Mouse (Mus musculus) CH12.LX (cell line): Measurements from ENCODE around the gene Cd93. TPM values are rescaled to one million over a fixed set of nuclear protein-coding genes. Genes with fewer than 3 reads are reported as not detected.

Experiments
- DNase-seq: peaks from one replicate; pipeline ENCODE4 v3.0.0-alpha.2; 2013; ENCODE audit errors: extremely low read depth
- H3K27ac ChIP-seq: 2 replicates; pipeline ENCODE4 v1.5.1; 2012; ENCODE audit warnings: low read depth, mild to moderate bottlenecking, control low read depth, moderate library complexity; ENCODE audit not compliant: insufficient read depth
- H3K27me3 ChIP-seq: replicated peaks from 2 replicates; pipeline ENCODE3; 2012; ENCODE audit warnings: inconsistent platforms
- H3K36me3 ChIP-seq, 2 experiments: replicated peaks in 1 of 2; 2 replicates each; pipeline versions ENCODE3 to v1.6.1; 2012; ENCODE audit warnings: inconsistent platforms in 1 of 2, low read length in 1 of 2, mild to moderate bottlenecking in 1 of 2, mixed read lengths in 1 of 2, moderate library complexity in 1 of 2; ENCODE audit not compliant: control insufficient read depth in 1 of 2, insufficient read depth in 1 of 2
- H3K4me1 ChIP-seq, 2 experiments: 2 replicates each; pipeline ENCODE4 v1.6.1; 2012; ENCODE audit warnings: inconsistent platforms in 1 of 2, moderate library complexity in 1 of 2; ENCODE audit not compliant: insufficient read depth in 2 of 2, control insufficient read depth in 1 of 2
- H3K4me2 ChIP-seq: 2 replicates; pipeline ENCODE4 v1.6.1; 2012; ENCODE audit warnings: low read depth, mild to moderate bottlenecking, control low read depth; ENCODE audit not compliant: poor library complexity, insufficient read depth, severe bottlenecking
- H3K4me3 ChIP-seq, 3 experiments: fragments of 150-350 bp in 1 of 3; sonication (generic) in 1 of 3; replicated peaks in 1 of 3; 2 replicates each; pipeline versions ENCODE3 to v1.5.1; 2011 to 2012; ENCODE audit warnings: low read depth in 2 of 3, low read length in 2 of 3, mild to moderate bottlenecking in 2 of 3, moderate library complexity in 2 of 3, control low read depth in 1 of 3, improper control_type of control experiment in 1 of 3, inconsistent platforms in 1 of 3, mixed read lengths in 1 of 3; ENCODE audit not compliant: poor library complexity in 1 of 3
- H3K79me2 ChIP-seq: replicated peaks from 2 replicates; pipeline ENCODE4 v1.6.1; 2012; ENCODE audit warnings: mild to moderate bottlenecking, moderate library complexity; ENCODE audit not compliant: control insufficient read depth, poor library complexity, insufficient read depth, severe bottlenecking; ENCODE audit errors: extremely low read depth
- H3K9ac ChIP-seq: 2 replicates; pipeline ENCODE4 v1.6.1; 2012; ENCODE audit warnings: low read depth, mild to moderate bottlenecking, control low read depth, moderate library complexity; ENCODE audit not compliant: insufficient read depth
- H3K9me3 ChIP-seq: replicated peaks from 2 replicates; pipeline ENCODE3; 2012; ENCODE audit warnings: low read length, inconsistent platforms, mixed read lengths
- CHD1 ChIP-seq: IDR thresholded peaks from 2 replicates; pipeline ENCODE4 v1.6.1; 2012; ENCODE audit warnings: low read depth, low read length, improper control_type of control experiment, inconsistent platforms
- CHD2 ChIP-seq: IDR thresholded peaks from 2 replicates; pipeline ENCODE4 v1.6.1; 2011; ENCODE audit warnings: low read length, improper control_type of control experiment
- E2F4 ChIP-seq: IDR thresholded peaks from 2 replicates; pipeline ENCODE4 v1.6.1; 2011; ENCODE audit warnings: low read depth, low read length, improper control_type of control experiment; ENCODE audit not compliant: insufficient replicate concordance
- ELF1 ChIP-seq: IDR thresholded peaks from 2 replicates; pipeline ENCODE4 v1.6.1; 2014; ENCODE audit warnings: low read depth, mild to moderate bottlenecking, inconsistent platforms, low read length, improper control_type of control experiment
- HCFC1 ChIP-seq: IDR thresholded peaks from 2 replicates; pipeline ENCODE4 v1.6.1; 2012; ENCODE audit warnings: low read depth, mild to moderate bottlenecking, inconsistent platforms, low read length, improper control_type of control experiment
- JUN ChIP-seq: IDR thresholded peaks from 2 replicates; pipeline ENCODE4 v1.6.1; 2011; ENCODE audit warnings: low read depth, mild to moderate bottlenecking, low read length, improper control_type of control experiment, moderate library complexity; ENCODE audit not compliant: insufficient read depth
- MEF2A ChIP-seq: IDR thresholded peaks from 2 replicates; pipeline ENCODE4 v1.6.1; 2014; ENCODE audit warnings: low read depth, mild to moderate bottlenecking, inconsistent platforms, low read length, improper control_type of control experiment, borderline replicate concordance
- NELFE ChIP-seq: IDR thresholded peaks from 2 replicates; pipeline ENCODE4 v1.6.1; 2011; ENCODE audit warnings: low read depth, low read length, improper control_type of control experiment
- PAX5 ChIP-seq: IDR thresholded peaks from 2 replicates; pipeline ENCODE4 v1.6.1; 2012; ENCODE audit warnings: low read length, inconsistent platforms, mixed read lengths
- POLR2A ChIP-seq: IDR thresholded peaks from 2 replicates; pipeline ENCODE4 v1.6.1; 2011; ENCODE audit warnings: low read depth, mild to moderate bottlenecking, improper control_type of control experiment, low read length
- SMC3 ChIP-seq: IDR thresholded peaks from 2 replicates; pipeline ENCODE4 v1.6.1; 2011; ENCODE audit warnings: low read depth, low read length, improper control_type of control experiment
- TBP ChIP-seq: conservative IDR thresholded peaks from 2 replicates; pipeline ENCODE4 v1.6.1; 2011; ENCODE audit warnings: low read depth, low read length, improper control_type of control experiment
- TCF12 ChIP-seq: IDR thresholded peaks from 2 replicates; pipeline ENCODE4 v1.6.1; 2014; ENCODE audit warnings: low read depth, mild to moderate bottlenecking, inconsistent platforms, low read length, improper control_type of control experiment
- USF1 ChIP-seq: IDR thresholded peaks from 2 replicates; pipeline ENCODE4 v1.6.1; 2014; ENCODE audit warnings: low read depth, mild to moderate bottlenecking, inconsistent platforms, low read length, improper control_type of control experiment
- ZC3H11A ChIP-seq: IDR thresholded peaks from 2 replicates; pipeline ENCODE4 v1.6.1; 2012; ENCODE audit warnings: low read depth, mild to moderate bottlenecking, inconsistent platforms, low read length, improper control_type of control experiment
- ZKSCAN1 ChIP-seq: IDR thresholded peaks from 2 replicates; pipeline ENCODE4 v1.6.1; 2012; ENCODE audit warnings: low read depth, inconsistent platforms, low read length, improper control_type of control experiment, borderline replicate concordance
- ZMIZ1 ChIP-seq: IDR thresholded peaks from 2 replicates; pipeline ENCODE4 v1.6.1; 2012; ENCODE audit warnings: low read depth, mild to moderate bottlenecking, inconsistent platforms, low read length, improper control_type of control experiment
- ZNF384 ChIP-seq: IDR thresholded peaks from 2 replicates; pipeline ENCODE4 v1.6.1; 2012; ENCODE audit warnings: low read depth, low read length, improper control_type of control experiment, inconsistent platforms
- dilution Hi-C: fragments of 300-500 bp; cut with MboI; formaldehyde crosslinking; loops from 2 replicates; pipeline ENCODE4 v1.14.3; 2020; ENCODE audit warnings: low sequenced_read_pairs; ENCODE audit not compliant: extremely low pct_unique_long_range_greater_than_20kb, extremely low pct_ligation_motif_present
- in situ Hi-C: fragments of 300-500 bp; cut with MboI; formaldehyde crosslinking; loops from 3 replicates; pipeline ENCODE4 v1.14.3; 2019; ENCODE audit warnings: low sequenced_read_pairs, low pct_ligation_motif_present, low pct_unique_long_range_greater_than_20kb, mixed read lengths
- polyA plus RNA-seq: library from polyadenylated mRNA; unstranded; fragments of >175 nt; gene quantifications from 2 replicates; pipeline ENCODE4 v1.2.1, GENCODE M21; 2012; ENCODE audit warnings: low read depth; ENCODE audit not compliant: insufficient read length
- total RNA-seq, 2 experiments: library from RNA; depleted of rRNA; stranded (reverse); fragments of 300-350 nt in 1 of 2; fragments of >200 nt in 1 of 2; gene quantifications; 2 replicates each; pipeline ENCODE4 v1.2.3; 2012 to 2014

Cd93 gene
- total RNA-seq (2012; rRNA removed) (0.04 and 0.08 TPM in 2 replicates), total RNA-seq (2014; rRNA removed) (0.08 TPM in 2 replicates), polyA plus RNA-seq (0.07 TPM in 1 of 2 replicates, not detected in the other)

- in situ Hi-C loops (no loop called here), dilution Hi-C loops (no loop called here)
- no peak within 1 kb of the TSS for H3K27ac ChIP-seq
- peaks cover 0 to 27% of the 10 kb centered on the region in 2 experiments; a peak in 2 of 4 replicates for H3K4me1 ChIP-seq
- no peaks in the 10 kb centered on the region for H3K9me3 ChIP-seq
- H3K36me3 ChIP-seq, result no peaks in the 10 kb centered on the region
- H3K4me2 ChIP-seq, result no peak within 1 kb of the TSS
- no peaks in the 10 kb centered on the region for H3K79me2 ChIP-seq
- H3K4me3 ChIP-seq, result no peak within 1 kb of the TSS
- H3K9ac ChIP-seq, result no peak within 1 kb of the TSS
- DNase-seq, result no peak
- TF ChIP-seq POLR2A, result no peak
- no peaks in the 10 kb centered on the region for H3K27me3 ChIP-seq
Measured at GRCm38 (mm10) chr2:148443249-148443958, at the start of gene Cd93. TSS of gene Cd93 (minus strand) at chr2:148443563.

DNA sequence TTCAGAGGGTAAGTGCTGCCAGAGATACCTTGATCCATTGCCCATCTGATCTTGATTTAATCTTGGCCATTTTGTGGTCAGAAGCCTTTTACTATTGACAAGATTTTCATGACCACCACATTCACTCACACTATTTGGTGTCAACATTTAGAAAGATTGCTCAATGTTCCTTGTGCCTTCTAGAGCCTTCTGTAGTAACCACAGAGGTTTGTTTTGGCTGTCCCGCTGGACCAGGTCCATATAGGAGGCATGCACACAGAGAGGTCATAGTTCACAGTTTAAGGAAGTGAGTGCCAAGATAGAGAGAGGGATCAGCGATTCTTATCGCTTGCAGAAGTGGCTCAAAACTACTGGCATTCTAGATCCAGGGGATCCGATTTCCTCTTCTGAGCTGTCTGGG lies 48.7 kb upstream of the Cd93 start:
- Histone ChIP-seq H3K79me2 (no peaks in the 10 kb centered on the region), H3K9ac (no peak overlapping the region), H3K4me2 (no peak overlapping the region), H3K9me3 (no peaks in the 10 kb centered on the region), H3K4me3 (no peak overlapping the region), H3K27me3 (no peaks in the 10 kb centered on the region), H3K36me3 (no peaks in the 10 kb centered on the region), H3K27ac (no peak overlapping the region), H3K4me1 (peaks cover 0 to 17% of the 10 kb centered on the region in 2 experiments; a peak in 1 of 4 replicates)
- dilution Hi-C loops (no loop called here), in situ Hi-C loops (loop anchor here (10.0 kb wide), 1 partner anchor 57 kb away; no protein-coding TSS in a partner anchor)
- DNase-seq, result no peak
- TF ChIP-seq MEF2A (no peak), CHD1 (no peak), PAX5 (no peak), NELFE (no peak), ZMIZ1 (no peak), ELF1 (no peak), ZC3H11A (no peak), JUN (no peak), POLR2A (no peak), ZNF384 (no peak), ZKSCAN1 (no peak), E2F4 (no peak), CHD2 (no peak), SMC3 (no peak), HCFC1 (no peak), USF1 (no peak), TCF12 (no peak), TBP (no peak)
